Mouse (Mus musculus): ENCODE results near the gene Btnl1.

Btnl1 gene

DNA sequence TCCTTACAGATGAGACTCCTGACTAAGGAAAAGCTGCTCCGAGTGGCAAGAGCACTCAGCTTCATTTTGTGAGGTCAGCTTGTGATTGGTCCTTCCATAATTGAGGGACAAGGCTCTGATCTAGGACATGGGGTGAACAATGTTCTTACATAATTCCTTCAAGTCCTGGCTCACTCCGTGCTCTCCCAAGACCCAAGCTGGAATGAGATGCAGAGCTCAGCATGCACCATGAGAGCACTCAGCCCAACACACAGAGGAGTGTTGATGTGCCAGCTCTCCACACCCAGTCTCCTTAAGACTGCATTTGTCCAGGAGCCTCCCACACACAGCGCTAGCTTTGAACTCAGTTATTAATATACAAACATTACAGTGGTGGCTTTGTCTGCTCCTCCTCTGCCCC, 7.8 kb downstream of the Btnl1 start:
- DNase-seq (ENCODE audit: low spot score in 2 of 2), result no peak

DNA sequence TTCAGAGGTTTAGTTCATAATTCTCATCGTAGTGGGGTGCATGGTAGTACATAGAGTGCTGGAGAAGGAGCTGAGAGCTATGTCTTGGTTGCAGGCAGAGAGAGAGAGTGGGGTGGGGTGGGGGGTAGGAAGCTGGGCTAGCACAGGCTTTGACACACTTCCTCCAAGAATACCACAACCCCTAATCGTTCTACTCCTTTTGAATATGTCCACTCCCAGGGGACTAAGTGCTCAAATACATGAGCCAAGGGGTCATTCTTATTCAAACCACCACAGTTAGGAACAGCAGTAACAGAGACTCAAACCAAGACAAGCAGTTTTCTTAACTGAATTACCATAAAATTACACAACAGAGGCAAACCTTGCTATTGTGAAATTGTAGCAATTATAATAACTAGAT, 9.7 kb downstream of the Btnl1 start:
- DNase-seq (ENCODE audit: low spot score in 2 of 2), result no peak

DNA sequence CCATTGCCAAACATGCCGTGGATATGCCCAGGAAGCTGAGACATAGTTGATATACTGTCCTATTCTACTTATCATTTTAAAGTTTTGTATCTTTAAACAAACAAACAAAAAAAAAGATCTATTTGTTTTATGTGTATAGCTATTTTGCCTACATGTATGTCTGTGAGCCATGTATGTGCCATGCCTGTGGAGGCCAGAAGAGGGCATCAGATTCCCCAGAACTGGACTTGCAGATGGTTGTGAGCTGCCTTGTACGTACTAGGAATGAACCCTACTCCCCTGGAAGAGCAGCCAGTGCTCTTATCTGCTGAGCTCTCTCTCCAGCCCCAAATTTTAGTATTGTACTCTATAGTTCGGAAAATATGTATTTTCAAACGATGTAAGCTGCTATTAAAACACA, 11.6 kb downstream of the Btnl1 start:
- no peak for DNase-seq (ENCODE audit: low spot score in 2 of 2)

DNA sequence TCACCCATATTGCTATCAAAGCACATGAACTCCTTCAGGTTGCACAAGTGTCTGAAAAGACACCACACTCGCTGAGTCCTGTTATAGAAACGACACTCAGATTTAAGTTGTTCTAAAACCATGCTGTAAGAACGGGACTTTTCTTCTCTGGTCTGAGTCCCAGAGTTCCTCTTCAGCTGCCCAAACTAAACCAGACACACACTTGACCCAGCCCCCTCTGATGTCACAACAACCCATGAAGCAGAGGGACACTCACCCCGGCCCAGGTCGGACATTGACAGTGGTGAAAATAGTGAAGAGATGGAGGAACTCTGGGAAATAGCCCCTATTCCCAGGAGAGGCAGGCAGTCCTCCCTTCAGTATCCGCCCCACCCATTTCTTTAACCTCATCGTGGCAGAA, 14.6 kb downstream of the Btnl1 start:
- DNase-seq (ENCODE audit: low spot score in 2 of 2), result no peak

DNA sequence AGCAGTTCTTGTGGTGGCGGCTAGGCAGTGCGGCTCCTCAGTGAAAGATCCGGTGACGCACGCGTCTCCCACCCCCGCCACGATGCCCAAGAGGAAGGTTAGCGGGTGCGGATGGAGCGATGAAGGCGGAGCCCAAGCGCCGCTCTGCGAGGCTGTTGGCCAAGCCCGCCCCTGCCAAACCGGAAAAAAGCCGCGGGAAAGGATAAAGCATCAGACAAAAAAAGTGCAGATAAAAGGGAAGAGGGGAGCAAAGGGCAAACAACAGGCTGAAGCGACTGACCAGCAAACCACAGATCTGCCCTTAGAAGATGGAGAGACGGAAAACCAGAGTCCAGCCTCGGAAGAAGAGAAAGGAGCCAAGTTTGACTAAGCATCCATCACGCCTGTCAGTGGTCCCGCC, 15.4 kb downstream of the Btnl1 start:
- DNase-seq (ENCODE audit: low spot score in 2 of 2), result no peak

DNA sequence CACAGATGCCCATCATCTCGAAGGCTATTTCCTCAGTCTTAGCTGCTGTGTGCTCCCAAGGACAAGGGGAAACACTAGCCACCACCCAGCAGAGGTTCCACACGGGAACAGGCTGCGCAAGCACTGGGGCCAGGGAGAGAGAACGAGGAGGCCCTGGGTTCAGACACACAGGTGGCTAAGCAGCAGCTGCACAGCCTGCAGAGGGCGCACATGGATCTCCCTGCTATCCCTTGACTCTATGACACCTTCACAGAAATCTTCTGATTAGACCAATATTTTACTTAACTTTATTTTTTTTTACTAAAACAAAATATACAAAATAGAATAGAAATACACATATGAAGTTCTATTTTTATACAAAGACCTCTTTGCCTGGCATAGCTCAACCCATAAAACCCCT, 20.4 kb downstream of the Btnl1 start:
- no peak for DNase-seq (ENCODE audit: low spot score in 2 of 2)

DNA sequence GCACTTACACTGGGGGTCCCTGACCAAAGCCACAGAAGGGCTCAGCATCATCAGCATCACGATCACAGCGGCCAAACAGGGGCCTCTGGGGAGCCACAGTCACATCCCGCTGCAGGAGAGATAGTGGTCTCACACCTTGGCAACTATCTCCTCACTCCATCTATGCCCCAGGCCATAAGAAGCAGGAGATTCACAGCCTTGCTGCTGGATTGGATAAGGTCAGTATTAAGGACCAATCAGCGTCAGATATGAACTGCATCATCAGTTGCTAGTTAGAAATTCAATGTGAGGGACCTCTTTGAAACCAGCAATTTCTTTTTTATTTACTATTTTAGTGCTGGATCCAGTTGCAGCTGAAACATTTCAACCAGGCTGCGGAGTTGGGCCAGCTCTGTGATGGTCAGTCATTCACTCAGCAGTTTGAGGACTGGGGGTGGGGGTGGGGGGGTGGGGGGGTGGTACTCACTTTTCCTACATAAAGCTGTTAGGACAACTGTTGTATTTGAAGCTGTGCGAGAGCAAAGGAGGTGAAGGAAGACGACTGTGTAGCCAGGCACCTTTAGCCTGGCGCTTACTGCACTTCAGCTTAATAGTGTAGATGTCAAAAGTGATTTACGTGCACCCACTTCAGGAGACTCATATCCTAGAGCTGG, 21.3 kb downstream of the Btnl1 start:
- DNase-seq (ENCODE audit: low spot score in 2 of 2), result no peak

DNA sequence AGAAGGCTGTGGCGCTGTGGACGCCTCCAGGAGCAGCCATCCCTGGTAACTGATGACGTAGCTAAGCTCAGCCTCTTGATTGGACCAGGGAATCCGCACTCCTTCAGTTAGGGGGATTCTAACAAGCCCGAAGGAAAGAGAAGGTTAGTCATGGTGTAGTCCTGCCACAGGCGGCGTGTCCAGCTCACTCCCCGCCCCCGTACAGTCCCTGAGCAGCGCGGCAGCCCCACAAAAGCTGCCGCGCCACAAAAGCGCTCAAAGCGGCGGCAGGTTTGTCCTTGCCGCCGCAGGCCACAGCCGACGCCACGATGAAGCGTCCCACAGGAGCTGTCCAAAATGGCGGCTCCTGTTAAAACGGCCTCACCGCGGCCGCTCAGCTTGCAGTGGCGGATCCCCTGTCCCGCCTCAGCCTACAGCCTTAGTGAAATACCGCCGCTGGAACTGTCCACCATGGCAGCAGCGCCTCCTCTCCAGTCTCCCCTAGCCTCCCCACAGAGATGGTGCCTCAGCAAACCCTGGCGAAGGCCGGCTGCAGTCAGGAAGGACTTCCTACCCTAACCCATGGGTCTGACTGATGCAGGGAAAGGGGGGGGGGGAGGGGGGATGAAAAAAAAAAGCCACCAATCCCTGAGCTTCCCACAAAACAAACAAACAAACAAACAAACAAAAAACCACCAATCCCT, 21.9 kb downstream of the Btnl1 start, which contains the start of gene BC051142:
Gene BC051142, plus strand, starts transcription at position 110 of the 683 bp plus-strand sequence.
- peak; percentile 47 to 71 for DNase-seq (ENCODE audit: low spot score in 2 of 2)

DNA sequence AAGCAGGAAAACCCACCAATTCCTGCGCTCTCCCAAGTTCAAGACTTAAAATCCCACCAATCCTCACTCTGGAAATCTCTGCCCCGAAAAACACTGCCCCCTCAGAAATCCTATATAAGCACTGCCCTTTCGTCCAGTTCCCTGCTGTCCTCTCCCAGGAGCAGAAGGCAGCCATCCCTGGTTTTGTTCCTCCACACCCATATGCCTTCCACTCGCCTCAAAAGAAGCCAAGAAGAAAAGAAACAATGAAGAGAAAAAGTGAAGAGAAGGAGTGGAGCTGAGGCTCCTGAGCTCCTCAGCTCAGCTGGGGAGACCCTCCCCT, 22.4 kb downstream of the Btnl1 start:
- no peak for DNase-seq (ENCODE audit: low spot score in 2 of 2)

DNA sequence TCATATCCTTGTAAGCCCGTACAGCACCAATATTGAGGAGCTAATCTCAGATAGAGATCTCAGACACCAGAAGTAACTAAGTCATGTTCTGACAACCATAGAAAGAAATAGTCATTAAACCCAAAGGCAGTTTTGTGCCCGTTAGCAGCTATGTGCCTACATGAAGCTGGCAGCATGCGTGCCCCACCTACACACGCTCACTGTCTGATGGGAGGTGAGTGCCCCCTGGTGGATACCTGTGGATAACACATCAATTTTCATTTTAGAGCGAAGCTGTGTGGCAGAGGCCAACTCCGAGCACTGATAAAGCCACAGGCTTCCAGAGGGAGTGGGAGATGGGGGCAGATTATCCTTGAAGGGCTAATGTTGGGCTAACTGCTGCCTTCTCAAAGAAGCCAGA, 34.2 kb downstream of the Btnl1 start:
- DNase-seq (ENCODE audit: low spot score in 2 of 2), result peak in 1 of 2 experiments; percentile 58

DNA sequence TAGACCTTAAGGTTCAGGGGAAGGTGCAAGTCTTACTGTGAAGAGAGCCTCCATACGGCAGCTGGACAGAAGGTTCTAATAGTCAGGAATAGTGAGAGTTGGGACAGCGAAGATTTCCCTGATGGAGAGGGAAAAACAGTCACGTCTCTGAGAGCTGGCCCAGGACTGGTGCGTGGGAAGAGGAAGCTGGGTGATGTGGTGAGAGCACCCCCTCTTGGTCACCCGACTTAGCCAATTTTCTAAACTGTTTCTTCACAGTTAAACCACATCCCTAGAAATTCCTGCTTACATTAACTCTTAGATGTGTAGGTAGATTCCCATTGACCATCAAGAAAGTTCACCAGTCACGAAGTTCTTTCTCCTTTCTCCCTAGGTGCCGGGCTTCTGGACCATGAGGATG, 43.1 kb downstream of the Btnl1 start:
- no peak for DNase-seq (ENCODE audit: low spot score in 2 of 2)

DNA sequence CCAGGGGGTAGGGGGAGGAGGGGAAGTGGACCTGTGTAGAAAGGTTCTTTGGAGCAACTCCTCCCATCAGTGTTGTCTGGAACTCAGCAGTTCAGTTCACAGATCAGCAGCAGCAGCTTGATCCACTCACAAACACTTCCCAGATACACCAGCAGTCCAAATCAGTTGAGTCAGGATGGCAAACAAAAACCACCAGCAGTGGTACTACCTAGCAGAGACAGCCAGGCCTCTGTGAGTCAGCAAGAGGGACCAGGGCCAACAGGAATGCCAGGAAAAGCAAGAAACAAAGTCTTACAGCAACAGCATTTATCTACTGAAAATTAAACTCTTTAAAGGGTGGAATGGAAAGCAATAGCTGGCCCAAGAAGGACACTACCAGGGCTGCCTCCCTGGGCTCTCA, 50.7 kb downstream of the Btnl1 start:
- no peak for DNase-seq (ENCODE audit: low spot score in 2 of 2)

Data from urinary bladder, postnatal 4 days (tissue).